Mouse (Mus musculus) heart, postnatal 0 days (tissue): ENCODE data around the gene Cpt2. TPM values are rescaled to one million over a fixed set of nuclear protein-coding genes. Genes with fewer than 3 reads are reported as not detected.

Experiments used
- ATAC-seq: fragments of 200-750 bp; cut with Nextera tagmentation; 2 replicates; pipeline ENCODE4 v1.8.0; 2017; ENCODE audit warnings: low read depth, moderate number of reproducible peaks, moderate library complexity; ENCODE audit not compliant: insufficient read depth
- DNase-seq: peaks from one replicate; pipeline ENCODE4 v3.0.0-alpha.2; 2016; ENCODE audit warnings: low spot score
- H3K27ac ChIP-seq: fragments of 300-500 bp; sonication (generic); 2 replicates; pipeline ENCODE4 v1.5.1; 2014; ENCODE audit warnings: low read depth, mild to moderate bottlenecking
- H3K27me3 ChIP-seq: fragments of 300-500 bp; sonication (generic); 2 replicates; pipeline ENCODE4 v1.6.1; 2014; ENCODE audit warnings: low read length, mixed read lengths; ENCODE audit not compliant: control insufficient read depth, insufficient read depth
- H3K36me3 ChIP-seq: fragments of 300-500 bp; sonication (generic); replicated peaks from 2 replicates; pipeline ENCODE4 v1.6.1; 2014; ENCODE audit warnings: low read length, mixed read lengths; ENCODE audit not compliant: control insufficient read depth, insufficient read depth
- H3K4me1 ChIP-seq: fragments of 300-500 bp; sonication (generic); 2 replicates; pipeline ENCODE4 v1.6.1; 2014; ENCODE audit warnings: antibody characterized with exemption; ENCODE audit not compliant: control insufficient read depth, insufficient read depth
- H3K4me2 ChIP-seq: fragments of 300-500 bp; sonication (generic); 2 replicates; pipeline ENCODE4 v1.6.1; 2014; ENCODE audit warnings: low read depth, mild to moderate bottlenecking, low read length, moderate library complexity
- H3K4me3 ChIP-seq: fragments of 300-500 bp; sonication (generic); 2 replicates; pipeline ENCODE4 v1.5.1; 2014; ENCODE audit warnings: low read depth, low read length
- H3K9ac ChIP-seq: fragments of 300-500 bp; sonication (generic); replicated peaks from 2 replicates; pipeline ENCODE4 v1.6.1; 2014; ENCODE audit warnings: low read depth, low read length, mixed read lengths
- H3K9me3 ChIP-seq: fragments of 300-500 bp; sonication (generic); replicated peaks from 2 replicates; pipeline ENCODE4 v1.6.1; 2016; ENCODE audit warnings: low read length; ENCODE audit not compliant: control insufficient read depth
- CTCF ChIP-seq: IDR thresholded peaks from 2 replicates; pipeline ENCODE4 v1.5.1; 2016; ENCODE audit warnings: antibody characterized with exemption, control low read depth, low read depth
- EP300 ChIP-seq: IDR thresholded peaks from 2 replicates; pipeline ENCODE4 v1.6.1; 2016; ENCODE audit warnings: antibody characterized with exemption, low read depth
- WGBS: fragments of 180-500 bp; shearing (Covaris S2); extraction: QIAGEN DNeasy Blood & Tissue Kit; methylation state at CpG from one replicate; pipeline ENCODE4 v1.1.7; 2014; 5-methylcytosine and 5-hydroxymethylcytosine counted together
- polyA plus RNA-seq: library from polyadenylated mRNA; unstranded; fragments of >200 nt; fragmentation: Nextera tagmentation; extraction: Ambion mirVana; gene quantifications from 2 replicates; pipeline ENCODE4 v1.2.1, GENCODE M21; 2015
- total RNA-seq: library from RNA; depleted of rRNA; stranded (reverse); fragments of >200 nt; gene quantifications from 2 replicates; pipeline ENCODE4 v1.2.3, GENCODE M21; 2014; ENCODE audit warnings: low replicate concordance

Cpt2 gene
- total and polyA plus RNA-seq, 2 experiments from 2014 or later = 159 to 160 TPM

- WGBS = 49% methylated on average over 2 of the region's 2 CpGs
- no peak for ATAC-seq
- Histone ChIP-seq H3K27me3 (no peaks in the 10 kb centered on the region), H3K36me3 (no peaks in the 10 kb centered on the region), H3K9ac (no peak overlapping the region), H3K4me2 (no peak overlapping the region), H3K4me3 (no peak overlapping the region), H3K4me1 (peaks cover 26% of the 10 kb centered on the region), H3K9me3 (no peaks in the 10 kb centered on the region), H3K27ac (no peak overlapping the region)
- no peak for DNase-seq
- no peak for TF ChIP-seq EP300
- TF ChIP-seq CTCF = no peak
These were observed 3.1 kb downstream of the Cpt2 start for GRCm38 (mm10) chr4:107920336-107920735.

- Histone ChIP-seq H3K36me3 (peaks cover 64% of the 10 kb centered on the region), H3K27me3 (no peaks in the 10 kb centered on the region)
- ATAC-seq = no peak
These were observed 13.4 kb downstream of the Cpt2 start for GRCm38 (mm10) chr4:107910020-107910419.

GRCm38 (mm10) chr4:107906561-107906960 is 16.8 kb downstream of the Cpt2 start:
- no peak overlapping the region for H3K27ac ChIP-seq
- no peak overlapping the region for H3K9ac ChIP-seq
- peaks cover 46% of the 10 kb centered on the region for H3K36me3 ChIP-seq
- DNase-seq (no peak), ATAC-seq (no peak)
- H3K4me2 ChIP-seq = no peak overlapping the region
- no peaks in the 10 kb centered on the region for H3K4me1 ChIP-seq
- no peaks in the 10 kb centered on the region for H3K9me3 ChIP-seq
- no peak for TF ChIP-seq CTCF
- no peak for TF ChIP-seq EP300
- H3K4me3 ChIP-seq = no peak overlapping the region
- 81% methylated on average over 9 of the region's 9 CpGs for WGBS
- H3K27me3 ChIP-seq = no peaks in the 10 kb centered on the region

More at GRCm38 (mm10) chr4:107910020-107910419, 13.4 kb downstream of the Cpt2 start:
- Histone ChIP-seq H3K9me3 (no peaks in the 10 kb centered on the region), H3K27ac (no peak overlapping the region), H3K4me2 (no peak overlapping the region), H3K9ac (no peak overlapping the region), H3K4me3 (no peak overlapping the region), H3K4me1 (no peaks in the 10 kb centered on the region)
- 91% methylated on average over 4 of the region's 4 CpGs for WGBS
- no peak for DNase-seq
- TF ChIP-seq EP300 (no peak), CTCF (no peak)

GRCm38 (mm10) chr4:107904252-107904651 is 19.2 kb downstream of the Cpt2 start:
- peaks cover 32% of the 10 kb centered on the region for H3K36me3 ChIP-seq
- H3K27me3 ChIP-seq = no peaks in the 10 kb centered on the region
- no peaks in the 10 kb centered on the region for H3K9me3 ChIP-seq
- no peaks in the 10 kb centered on the region for H3K4me1 ChIP-seq
- no peak for DNase-seq
- H3K4me3 ChIP-seq = no peak overlapping the region
- H3K4me2 ChIP-seq = no peak overlapping the region
- no peak overlapping the region for H3K27ac ChIP-seq
- no peak overlapping the region for H3K9ac ChIP-seq
- ATAC-seq = no peak
- WGBS = 71% methylated on average over 10 of the region's 10 CpGs
- TF ChIP-seq EP300 = no peak
- no peak for TF ChIP-seq CTCF

DNA sequence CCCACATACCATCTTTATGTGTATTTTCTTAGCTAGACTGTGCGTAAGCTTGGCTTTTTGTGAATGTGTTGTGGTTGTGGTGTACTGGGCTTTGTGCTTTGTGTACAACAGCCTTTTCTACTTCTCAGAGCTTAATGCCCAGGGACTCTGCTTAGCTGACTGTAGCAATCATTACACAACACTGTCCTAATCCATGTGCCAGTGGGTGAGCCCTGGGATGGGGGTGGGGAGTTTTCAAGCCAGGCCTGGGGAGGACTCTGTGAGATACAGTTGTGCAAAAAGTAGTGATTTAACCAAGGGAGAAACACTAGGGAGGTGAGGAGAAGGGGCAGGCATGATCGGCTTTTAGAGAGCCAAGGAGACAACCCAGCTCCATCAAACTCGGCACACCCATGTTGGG is 23.2 kb downstream of the Cpt2 start:
- no peak for ATAC-seq
- Histone ChIP-seq H3K9me3 (no peaks in the 10 kb centered on the region), H3K4me1 (no peaks in the 10 kb centered on the region), H3K27ac (no peak overlapping the region), H3K4me2 (no peak overlapping the region), H3K36me3 (peaks cover 37% of the 10 kb centered on the region), H3K9ac (no peak overlapping the region), H3K4me3 (no peak overlapping the region), H3K27me3 (no peaks in the 10 kb centered on the region)
- 92% methylated on average over 3 of the region's 3 CpGs for WGBS
- TF ChIP-seq EP300 (no peak), CTCF (no peak)
- no peak for DNase-seq

- Histone ChIP-seq H3K36me3 (peaks cover 45% of the 10 kb centered on the region), H3K4me3 (no peak overlapping the region), H3K9me3 (no peaks in the 10 kb centered on the region), H3K27me3 (no peaks in the 10 kb centered on the region), H3K27ac (no peak overlapping the region), H3K9ac (no peak overlapping the region), H3K4me2 (no peak overlapping the region), H3K4me1 (no peaks in the 10 kb centered on the region)
- no peak for ATAC-seq
- 76% methylated on average over 5 of the region's 5 CpGs for WGBS
- no peak for DNase-seq
- TF ChIP-seq CTCF = no peak
- no peak for TF ChIP-seq EP300
These were observed 24.0 kb downstream of the Cpt2 start for GRCm38 (mm10) chr4:107899211-107899927.
